10 mouse cellular contexts compared by ENCODE assay signal in the genomic region with DNA sequence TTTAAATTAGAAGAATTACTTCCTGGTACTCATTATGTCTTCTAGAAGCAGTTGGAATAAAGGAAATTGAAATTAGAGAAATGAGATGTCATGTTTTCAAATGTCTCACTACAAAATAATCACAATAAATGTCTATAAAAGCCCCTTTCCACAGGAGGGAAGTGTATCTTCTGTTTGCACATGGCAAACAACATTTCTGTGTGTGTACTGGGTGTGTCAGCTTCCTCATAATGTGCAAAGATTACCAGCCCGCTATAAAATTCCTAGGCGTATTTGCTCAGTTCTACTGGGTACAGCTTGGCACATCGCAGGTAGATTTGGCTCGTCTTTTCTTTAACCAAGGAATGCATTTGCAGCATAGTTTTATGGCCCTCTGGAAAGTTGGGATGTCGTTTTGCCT. TPM values are rescaled to one million over a fixed set of nuclear protein-coding genes. Genes with fewer than 3 reads are reported as not detected.
DNase-seq lines count a peak whose midpoint lies in the region; ATAC-seq lines count a peak whose summit lies in the region.
"Had no signal": no experiment of that assay in that cellular context is flagged by ENCODE, and none has a peak within 500 bp of the region (broad histone marks: within the 10 kb centered on the region; RNA-seq: fewer than 3 reads in every experiment).

No protein-coding gene starts in this region.

- ATAC-seq in forebrain, embryonic 14.5 days = no peak
- ATAC-seq in forebrain, embryonic 15.5 days (replicated peaks) = no peak
- no peak for ATAC-seq in liver, embryonic 11.5 days (replicated peaks; ENCODE audit: low FRiP score)
- ATAC-seq in limb, embryonic 13.5 days (ENCODE audit: low FRiP score, low read depth) = no peak
- ATAC-seq in neural tube, embryonic 15.5 days (ENCODE audit: low FRiP score) = no peak

- WGBS in forebrain, embryonic 14.5 days = 84% methylated on average over 5 of the region's 5 CpGs
- WGBS in forebrain, embryonic 15.5 days = 78% methylated on average over 5 of the region's 5 CpGs
- WGBS in liver, embryonic 11.5 days = 49% methylated on average over 5 of the region's 5 CpGs
- WGBS in limb, embryonic 13.5 days = 50% methylated on average over 5 of the region's 5 CpGs
- 62% methylated on average over 5 of the region's 5 CpGs for WGBS in neural tube, embryonic 15.5 days

- no peak overlapping the region for H3K4me3 ChIP-seq in forebrain, embryonic 14.5 days (ENCODE audit: low read depth, low read length)
- H3K4me3 ChIP-seq in forebrain, embryonic 15.5 days = no peak overlapping the region
- H3K4me3 ChIP-seq in liver, embryonic 11.5 days (ENCODE audit: low read depth, low read length) = no peak overlapping the region; the same call in 1 of the 2 replicates
- H3K4me3 ChIP-seq in limb, embryonic 13.5 days = no peak overlapping the region
- no peak overlapping the region for H3K4me3 ChIP-seq in neural tube, embryonic 15.5 days (replicated peaks)

- H3K27ac ChIP-seq in forebrain, embryonic 14.5 days (ENCODE audit: low read depth, low read length) = no peak overlapping the region
- no peak overlapping the region for H3K27ac ChIP-seq in forebrain, embryonic 15.5 days (replicated peaks)
- no peak overlapping the region for H3K27ac ChIP-seq in liver, embryonic 11.5 days (ENCODE audit: low read depth, low read length)
- H3K27ac ChIP-seq in limb, embryonic 13.5 days = no peak overlapping the region
- H3K27ac ChIP-seq in neural tube, embryonic 15.5 days (replicated peaks) = no peak overlapping the region

- no peaks in the 10 kb centered on the region for H3K36me3 ChIP-seq in forebrain, embryonic 14.5 days (ENCODE audit: control insufficient read depth, insufficient read depth, low read length)
- no peaks in the 10 kb centered on the region for H3K36me3 ChIP-seq in forebrain, embryonic 15.5 days
- no peaks in the 10 kb centered on the region for H3K36me3 ChIP-seq in liver, embryonic 11.5 days (ENCODE audit: control insufficient read depth, insufficient read depth, low read length)
- no peaks in the 10 kb centered on the region for H3K36me3 ChIP-seq in limb, embryonic 13.5 days
- no peaks in the 10 kb centered on the region for H3K36me3 ChIP-seq in neural tube, embryonic 15.5 days

- DNase-seq in forebrain, embryonic 14.5 days (ENCODE audit: low spot score) = no peak
- DNase-seq in liver, embryonic 11.5 days (ENCODE audit: low spot score) = no peak
- DNase-seq in liver = no peak
- DNase-seq in spleen, adult 12 weeks (ENCODE audit: low spot score) = no peak
- no peak for DNase-seq in gastrocnemius, postnatal 4 days (ENCODE audit: low spot score in 2 of 2)
- DNase-seq: cerebellum, adult 9-11 months had no signal

- H3K27me3 ChIP-seq in forebrain, embryonic 14.5 days (replicated peaks; ENCODE audit: control insufficient read depth, insufficient read depth, low read length) = no peaks in the 10 kb centered on the region
- H3K27me3 ChIP-seq in forebrain, embryonic 15.5 days = no peaks in the 10 kb centered on the region
- no peaks in the 10 kb centered on the region for H3K27me3 ChIP-seq in liver, embryonic 11.5 days (replicated peaks; ENCODE audit: control insufficient read depth, insufficient read depth, low read length)
- no peaks in the 10 kb centered on the region for H3K27me3 ChIP-seq in limb, embryonic 13.5 days
- H3K27me3 ChIP-seq in neural tube, embryonic 15.5 days (replicated peaks) = no peaks in the 10 kb centered on the region

- H3K4me2 ChIP-seq in forebrain, embryonic 14.5 days (ENCODE audit: low read length) = peak overlapping the region; percentile 57; the same call in 1 of the 2 replicates
- H3K4me2 ChIP-seq in forebrain, embryonic 15.5 days (replicated peaks) = no peak overlapping the region; the same call in 1 of the 2 replicates
- H3K4me2 ChIP-seq in liver, embryonic 11.5 days = peak overlapping the region; percentile 93
- H3K4me2 ChIP-seq in limb, embryonic 13.5 days (replicated peaks) = peak overlapping the region; percentile 79
- peak overlapping the region; percentile 80 for H3K4me2 ChIP-seq in neural tube, embryonic 15.5 days

- no peak overlapping the region for H3K9ac ChIP-seq in forebrain, embryonic 14.5 days (ENCODE audit: low read length)
- no peak overlapping the region for H3K9ac ChIP-seq in forebrain, embryonic 15.5 days (replicated peaks)
- H3K9ac ChIP-seq in liver, embryonic 11.5 days (ENCODE audit: low read depth, low read length) = no peak overlapping the region
- H3K9ac ChIP-seq in limb, embryonic 13.5 days = no peak overlapping the region
- no peak overlapping the region for H3K9ac ChIP-seq in neural tube, embryonic 15.5 days (replicated peaks)

- peaks cover 18% of the 10 kb centered on the region for H3K4me1 ChIP-seq in forebrain, embryonic 14.5 days (ENCODE audit: control insufficient read depth, insufficient read depth, low read length)
- H3K4me1 ChIP-seq in forebrain, embryonic 15.5 days = peaks cover 46% of the 10 kb centered on the region
- peaks cover 23% of the 10 kb centered on the region for H3K4me1 ChIP-seq in liver, embryonic 11.5 days (replicated peaks; ENCODE audit: control insufficient read depth, insufficient read depth, low read length)
- peaks cover 36% of the 10 kb centered on the region for H3K4me1 ChIP-seq in limb, embryonic 13.5 days
- H3K4me1 ChIP-seq in neural tube, embryonic 15.5 days = peaks cover 40% of the 10 kb centered on the region

- no peaks in the 10 kb centered on the region for H3K9me3 ChIP-seq in forebrain, embryonic 14.5 days (replicated peaks; ENCODE audit: control insufficient read depth, low read length)
- no peaks in the 10 kb centered on the region for H3K9me3 ChIP-seq in forebrain, embryonic 15.5 days
- H3K9me3 ChIP-seq in liver, embryonic 11.5 days (ENCODE audit: control insufficient read depth, low read length) = no peaks in the 10 kb centered on the region
- H3K9me3 ChIP-seq in limb, embryonic 13.5 days = no peaks in the 10 kb centered on the region
- H3K9me3 ChIP-seq in neural tube, embryonic 15.5 days (replicated peaks) = no peaks in the 10 kb centered on the region

RNA-seq across cellular contexts. Expression of a gene that starts 2.5 kb away (rescaled TPM):
- 532 and 544 TPM in 2 replicates for polyA plus RNA-seq in forebrain, embryonic 14.5 days (2014; fragmentation: Nextera tagmentation; extraction: Ambion mirVana)
- polyA plus RNA-seq in forebrain, embryonic 15.5 days (2015; fragmentation: Nextera tagmentation; extraction: Ambion mirVana) = 417 and 426 TPM in 2 replicates
- polyA plus RNA-seq in liver, embryonic 11.5 days (2014; fragmentation: Nextera tagmentation; extraction: Ambion mirVana) = 241 and 242 TPM in 2 replicates
- polyA plus RNA-seq in limb, embryonic 13.5 days (2015; fragmentation: Nextera tagmentation; extraction: Ambion mirVana) = 339 and 342 TPM in 2 replicates
- 415 and 417 TPM in 2 replicates for polyA plus RNA-seq in neural tube, embryonic 15.5 days (2015; fragmentation: Nextera tagmentation; extraction: Ambion mirVana)
- 100 to 1,000 TPM; 118 to 129 TPM for total RNA-seq in gastrocnemius, postnatal 4 days (2021)

RNA-seq across cellular contexts. Expression of a gene that starts 54.6 kb away (rescaled TPM):
- 0.53 and 0.58 TPM in 2 replicates for polyA plus RNA-seq in forebrain, embryonic 14.5 days (2014; fragmentation: Nextera tagmentation; extraction: Ambion mirVana)
- polyA plus RNA-seq in forebrain, embryonic 15.5 days (2015; fragmentation: Nextera tagmentation; extraction: Ambion mirVana) = 0.74 and 0.99 TPM in 2 replicates
- 0.45 and 0.96 TPM in 2 replicates for polyA plus RNA-seq in liver, embryonic 11.5 days (2014; fragmentation: Nextera tagmentation; extraction: Ambion mirVana)
- 2.4 and 2.6 TPM in 2 replicates for polyA plus RNA-seq in limb, embryonic 13.5 days (2015; fragmentation: Nextera tagmentation; extraction: Ambion mirVana)
- 1.4 and 1.9 TPM in 2 replicates for polyA plus RNA-seq in neural tube, embryonic 15.5 days (2015; fragmentation: Nextera tagmentation; extraction: Ambion mirVana)
- 1 to 10 TPM; 1.2 to 1.3 TPM for total RNA-seq in gastrocnemius, postnatal 4 days (2021)
- total RNA-seq: hematopoietic stem cell, adult 5-6 weeks had no signal
